Mouse (Mus musculus) retina, embryonic 14.5 days (tissue): ENCODE data around the gene Pdcl2.

Source experiments
- DNase-seq: peaks from one replicate; pipeline ENCODE4 v3.0.0-alpha.2; 2015; ENCODE audit warnings: low spot score

Pdcl2 gene

GRCm38 (mm10) chr5:76303745-76304451, 27.1 kb downstream of the Pdcl2 start:
- DNase-seq = peak; percentile 85

- no peak for DNase-seq
These were observed 27.6 kb downstream of the Pdcl2 start for GRCm38 (mm10) chr5:76303379-76303744.

DNA sequence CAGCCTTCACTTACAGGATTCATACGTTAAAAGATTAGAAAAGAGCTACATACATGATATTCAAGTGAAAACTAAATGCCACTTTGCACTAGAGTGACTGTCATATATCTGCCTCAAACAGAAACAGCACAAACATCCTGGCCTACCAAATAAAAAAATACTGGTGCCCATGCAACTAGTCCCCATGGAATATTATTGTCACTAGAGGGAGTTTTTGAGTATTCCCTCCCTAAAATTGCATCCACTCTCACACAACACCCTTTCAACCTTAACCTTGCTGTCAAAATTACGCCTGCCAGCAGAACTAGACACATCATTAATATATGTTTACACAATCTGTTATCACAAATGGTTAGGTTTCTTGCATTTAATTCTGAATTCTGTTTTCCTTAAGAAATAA, 28.9 kb downstream of the Pdcl2 start:
- DNase-seq = no peak

DNA sequence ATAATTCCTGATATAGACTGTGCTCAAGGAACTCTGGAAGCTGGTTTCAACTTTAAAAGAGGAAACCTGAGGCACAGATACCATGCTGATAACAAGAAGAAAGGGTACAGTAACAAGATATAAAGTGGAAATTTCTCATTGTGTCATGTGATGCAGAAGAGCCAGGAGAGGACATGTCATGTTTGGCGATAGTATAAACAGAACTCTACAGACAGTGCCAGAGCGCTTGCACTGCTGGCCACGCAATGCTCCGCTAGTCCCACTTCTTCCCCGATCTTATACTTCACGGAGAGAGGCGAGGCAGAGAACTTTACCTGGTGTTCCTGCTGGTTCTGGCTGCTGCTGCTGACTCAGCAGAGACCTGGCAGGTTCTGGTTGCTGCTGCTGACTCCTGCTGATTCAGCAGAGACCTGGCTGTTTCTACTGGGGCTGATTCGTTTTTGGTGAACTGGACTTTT, 41.7 kb downstream of the Pdcl2 start:
- no peak for DNase-seq

- no peak for DNase-seq
These were observed 42.7 kb downstream of the Pdcl2 start for GRCm38 (mm10) chr5:76288256-76288655.

DNA sequence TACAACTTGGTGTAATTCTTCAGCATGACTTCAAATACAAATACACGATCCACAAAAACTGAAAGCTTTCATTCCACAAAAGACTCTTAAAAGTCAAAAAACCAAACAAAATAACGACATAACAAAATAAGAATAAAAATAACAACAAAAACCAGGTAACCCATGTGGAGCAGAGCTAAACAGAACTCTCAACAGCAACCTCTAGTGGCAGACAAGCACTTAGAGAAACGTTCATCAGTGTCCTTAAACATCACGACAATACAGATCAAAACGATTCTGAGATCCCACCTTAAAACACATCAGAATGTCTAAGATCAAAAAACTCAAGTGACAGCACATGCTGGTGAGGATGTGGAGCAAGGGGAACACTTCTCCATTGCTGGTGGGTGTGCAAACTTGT, 43.9 kb downstream of the Pdcl2 start:
- DNase-seq = no peak

DNA sequence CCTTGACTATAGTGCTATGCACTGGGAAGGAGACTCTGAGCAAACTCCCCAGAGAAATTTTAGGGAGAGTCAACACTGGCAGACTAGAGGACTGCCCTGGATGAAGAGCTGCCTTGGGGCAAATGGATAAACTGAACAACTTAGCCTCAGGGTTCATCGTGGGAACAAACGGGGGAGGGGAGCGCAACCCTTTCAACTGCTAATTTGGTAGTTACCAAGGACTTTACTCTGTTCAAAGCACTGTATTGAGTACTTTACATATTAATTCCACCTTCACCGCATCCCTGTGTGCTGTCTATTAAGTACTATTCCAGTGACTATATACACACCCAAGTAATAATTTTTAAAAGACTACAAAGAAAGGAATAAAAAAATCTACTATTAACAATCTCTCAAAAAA, 45.3 kb downstream of the Pdcl2 start:
- DNase-seq = no peak

GRCm38 (mm10) chr5:76283890-76284289, 47.1 kb downstream of the Pdcl2 start:
- no peak for DNase-seq

- no peak for DNase-seq
These were observed 56.0 kb downstream of the Pdcl2 start for GRCm38 (mm10) chr5:76274977-76275376.
